Mouse (Mus musculus): ENCODE data around the gene Hnrnpul1. TPM values are rescaled to one million over a fixed set of nuclear protein-coding genes. Genes with fewer than 3 reads are reported as not detected.

Gene Hnrnpul1
- polyA plus RNA-seq, 1 experiment from 2014 or later = 32.1 TPM

DNA sequence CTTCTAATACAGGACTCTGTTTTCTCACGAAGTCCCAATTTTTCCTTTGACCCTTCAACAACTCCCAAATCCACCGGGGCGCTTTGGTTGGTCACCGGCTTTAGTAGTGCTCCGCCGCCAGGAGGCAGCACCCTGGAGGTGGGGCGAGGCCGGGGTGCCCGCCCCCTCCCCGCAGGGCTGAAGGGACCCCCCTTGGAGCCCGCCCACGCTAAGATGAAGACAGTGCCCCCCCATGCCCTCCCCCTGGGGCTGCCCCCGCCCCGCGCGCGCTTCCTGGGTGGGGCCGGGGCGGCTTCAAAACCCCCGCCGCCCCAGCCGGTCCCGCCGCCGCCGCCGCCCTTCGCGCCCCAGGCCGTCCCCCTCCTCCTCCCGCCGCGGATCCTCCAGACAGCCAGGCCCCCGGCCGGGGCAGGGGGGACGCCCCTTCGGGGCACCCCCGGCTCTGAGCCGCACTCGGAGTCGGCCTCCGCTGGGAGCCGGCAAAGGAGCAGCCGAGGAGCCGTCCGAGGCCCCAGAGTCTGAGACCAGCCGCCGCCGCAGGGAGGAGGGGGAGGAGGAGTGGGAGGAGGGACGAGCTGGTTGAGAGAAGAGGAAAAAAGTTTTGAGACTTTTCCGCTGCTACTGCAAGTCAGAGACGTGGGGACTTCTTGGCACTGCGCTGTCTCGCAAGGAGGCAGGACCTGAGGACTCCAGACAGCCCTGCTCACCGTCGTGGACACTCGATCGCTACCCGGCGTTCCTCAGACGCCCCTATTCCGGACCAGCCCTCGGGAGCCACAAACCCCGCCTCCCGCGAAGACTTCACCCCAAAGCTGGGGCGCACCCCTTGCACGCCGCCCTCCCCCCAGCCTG lies 67.7 kb downstream of the Hnrnpul1 start, which contains the start of gene Tgfb1:
Tgfb1 (plus strand) TSS at position 323 of the 852 bp plus-strand sequence.
- Histone ChIP-seq H3K36me3 (ENCODE audit: control insufficient read depth, insufficient read depth) (0 out of 2 replicates have a peak, but pooled peaks cover under 1% of the 10 kb centered on the region), H3K4me2 (replicated peaks; ENCODE audit: low read depth) (peak within 1 kb of the TSS; percentile 94), H3K4me1 (replicated peaks; ENCODE audit: control insufficient read depth, insufficient read depth, low read length) (no peaks in the 10 kb centered on the region; the same call in 1 of the 2 replicates), H3K4me3 (ENCODE audit: low read depth, low read length) (peak within 1 kb of the TSS; percentile 63), H3K9me3 (ENCODE audit: control insufficient read depth) (no peaks in the 10 kb centered on the region), H3K9ac (ENCODE audit: low read depth, low read length) (peak within 1 kb of the TSS; percentile 50), H3K27me3 (replicated peaks; ENCODE audit: control insufficient read depth, insufficient read depth, low read length) (no peaks in the 10 kb centered on the region), H3K27ac (ENCODE audit: low read depth, low read length) (peak within 1 kb of the TSS; percentile 55; the same call in 1 of the 2 replicates)
- peak; percentile 79 for TF ChIP-seq CTCF (IDR thresholded peaks at IDR 0.05; ENCODE audit: low read depth)
- ATAC-seq = peak; percentile 45; the same call in 1 of the 2 replicates
- WGBS = 1% methylated on average over 52 of the region's 69 CpGs

- TF ChIP-seq CTCF (IDR thresholded peaks at IDR 0.05; ENCODE audit: low read depth) = no peak
- H3K4me3 ChIP-seq (ENCODE audit: low read depth, low read length) = 0 out of 2 replicates have a peak overlapping the region, but pooled peaks have one; percentile 63
- 78% methylated on average over 21 of the region's 21 CpGs for WGBS
- H3K27ac ChIP-seq (ENCODE audit: low read depth, low read length) = no peak overlapping the region
- ATAC-seq = no peak
- H3K27me3 ChIP-seq (replicated peaks; ENCODE audit: control insufficient read depth, insufficient read depth, low read length) = no peaks in the 10 kb centered on the region
- no peaks in the 10 kb centered on the region for H3K36me3 ChIP-seq (ENCODE audit: control insufficient read depth, insufficient read depth)
- H3K9ac ChIP-seq (ENCODE audit: low read depth, low read length) = no peak overlapping the region
- peak overlapping the region; percentile 94 for H3K4me2 ChIP-seq (replicated peaks; ENCODE audit: low read depth)
- no peaks in the 10 kb centered on the region; the same call in 1 of the 2 replicates for H3K4me1 ChIP-seq (replicated peaks; ENCODE audit: control insufficient read depth, insufficient read depth, low read length)
- no peaks in the 10 kb centered on the region for H3K9me3 ChIP-seq (ENCODE audit: control insufficient read depth)
Observed at GRCm38 (mm10) chr7:25685926-25686470, 68.6 kb downstream of the Hnrnpul1 start.

DNA sequence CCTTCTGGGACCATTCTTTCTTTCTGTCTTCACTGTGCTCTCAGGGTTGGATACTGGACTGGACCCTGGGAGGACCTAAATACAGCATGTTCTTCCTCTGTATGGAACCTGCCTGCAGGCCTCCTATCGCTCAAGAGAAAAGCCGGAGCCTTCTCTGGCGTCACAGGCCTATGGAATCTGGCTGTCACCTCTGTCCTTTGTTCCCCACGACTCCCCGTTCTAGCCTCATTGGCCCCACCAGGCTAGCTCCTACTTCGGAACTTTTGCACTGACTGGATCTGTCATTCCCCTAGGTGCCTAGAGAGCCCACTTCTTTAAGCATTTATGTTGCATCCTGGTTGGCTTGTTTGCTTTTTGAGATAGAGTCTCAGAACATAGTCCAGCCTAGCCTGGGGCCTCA lies 69.9 kb downstream of the Hnrnpul1 start:
- TF ChIP-seq CTCF (IDR thresholded peaks at IDR 0.05; ENCODE audit: low read depth) = no peak
- H3K27ac ChIP-seq (ENCODE audit: low read depth, low read length) = no peak overlapping the region
- 92% methylated on average over 6 of the region's 6 CpGs for WGBS
- ATAC-seq = no peak
- no peak overlapping the region for H3K9ac ChIP-seq (ENCODE audit: low read depth, low read length)
- no peak overlapping the region for H3K4me2 ChIP-seq (replicated peaks; ENCODE audit: low read depth)
- no peaks in the 10 kb centered on the region for H3K27me3 ChIP-seq (replicated peaks; ENCODE audit: control insufficient read depth, insufficient read depth, low read length)
- no peak overlapping the region for H3K4me3 ChIP-seq (ENCODE audit: low read depth, low read length)
- no peaks in the 10 kb centered on the region for H3K9me3 ChIP-seq (ENCODE audit: control insufficient read depth)
- H3K36me3 ChIP-seq (ENCODE audit: control insufficient read depth, insufficient read depth) = no peaks in the 10 kb centered on the region
- peaks cover 3% of the 10 kb centered on the region; the same call in 1 of the 2 replicates for H3K4me1 ChIP-seq (replicated peaks; ENCODE audit: control insufficient read depth, insufficient read depth, low read length)

DNA sequence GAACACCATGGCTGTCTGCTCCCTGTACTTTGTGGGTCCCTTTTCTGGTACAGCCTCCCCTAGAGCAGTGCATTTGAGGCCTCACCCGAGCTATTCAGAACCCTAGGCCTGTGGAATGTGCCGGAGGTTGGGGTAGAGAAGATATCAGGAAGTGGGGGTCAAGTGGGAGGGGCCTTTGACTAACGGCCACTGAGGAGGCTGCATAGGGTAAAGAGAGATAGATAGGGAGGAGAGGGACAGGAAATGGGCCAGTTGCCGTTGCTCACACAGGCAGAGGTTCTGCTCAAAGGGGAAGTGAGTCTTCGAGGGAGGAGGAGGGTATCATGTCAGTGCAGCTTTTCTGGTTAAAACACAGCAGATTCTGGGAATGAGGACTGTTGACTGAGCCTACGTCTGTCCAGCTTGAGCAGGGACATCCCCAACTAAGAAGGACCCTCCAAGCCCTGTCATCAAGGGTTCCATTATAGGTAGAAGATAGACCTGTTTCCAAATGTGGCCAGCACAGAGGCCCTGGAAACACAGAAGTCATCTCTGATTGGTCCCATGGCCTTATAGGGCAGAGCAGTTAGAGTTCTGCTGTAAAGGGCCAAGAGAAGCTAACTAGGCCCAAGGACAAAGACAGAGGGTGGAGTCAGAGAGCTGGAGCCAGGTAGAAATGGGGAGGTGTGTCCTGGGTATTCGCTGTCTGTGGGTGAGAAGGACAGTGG lies 70.9 kb downstream of the Hnrnpul1 start:
- 58% methylated on average over 7 of the region's 7 CpGs for WGBS
- H3K4me3 ChIP-seq (ENCODE audit: low read depth, low read length) = no peak overlapping the region
- no peak for TF ChIP-seq CTCF (IDR thresholded peaks at IDR 0.05; ENCODE audit: low read depth)
- H3K9me3 ChIP-seq (ENCODE audit: control insufficient read depth) = no peaks in the 10 kb centered on the region
- ATAC-seq = no peak
- H3K9ac ChIP-seq (ENCODE audit: low read depth, low read length) = no peak overlapping the region
- no peaks in the 10 kb centered on the region for H3K27me3 ChIP-seq (replicated peaks; ENCODE audit: control insufficient read depth, insufficient read depth, low read length)
- no peak overlapping the region for H3K4me2 ChIP-seq (replicated peaks; ENCODE audit: low read depth)
- H3K27ac ChIP-seq (ENCODE audit: low read depth, low read length) = no peak overlapping the region
- peaks cover 3% of the 10 kb centered on the region; the same call in 1 of the 2 replicates for H3K4me1 ChIP-seq (replicated peaks; ENCODE audit: control insufficient read depth, insufficient read depth, low read length)
- no peaks in the 10 kb centered on the region for H3K36me3 ChIP-seq (ENCODE audit: control insufficient read depth, insufficient read depth)

GRCm38 (mm10) chr7:25681341-25682231 lies 73.0 kb downstream of the Hnrnpul1 start:
- H3K9me3 ChIP-seq (ENCODE audit: control insufficient read depth) = no peaks in the 10 kb centered on the region
- peak overlapping the region; percentile 58 for H3K4me2 ChIP-seq (replicated peaks; ENCODE audit: low read depth)
- H3K27ac ChIP-seq (ENCODE audit: low read depth, low read length) = no peak overlapping the region
- WGBS = 58% methylated on average over 15 of the region's 15 CpGs
- peaks cover 3% of the 10 kb centered on the region; the same call in 1 of the 2 replicates for H3K4me1 ChIP-seq (replicated peaks; ENCODE audit: control insufficient read depth, insufficient read depth, low read length)
- no peak overlapping the region; the same call in 1 of the 2 replicates for H3K4me3 ChIP-seq (ENCODE audit: low read depth, low read length)
- H3K27me3 ChIP-seq (replicated peaks; ENCODE audit: control insufficient read depth, insufficient read depth, low read length) = no peaks in the 10 kb centered on the region
- no peak for TF ChIP-seq CTCF (IDR thresholded peaks at IDR 0.05; ENCODE audit: low read depth)
- ATAC-seq = no peak
- no peak overlapping the region for H3K9ac ChIP-seq (ENCODE audit: low read depth, low read length)
- H3K36me3 ChIP-seq (ENCODE audit: control insufficient read depth, insufficient read depth) = no peaks in the 10 kb centered on the region
